Mouse (Mus musculus) heart, postnatal 0 days (tissue): Measurements from ENCODE around the gene Cep131.

ENCODE experiments used
- CTCF ChIP-seq: IDR thresholded peaks from 2 replicates; pipeline ENCODE4 v1.5.1; 2016; ENCODE audit warnings: antibody characterized with exemption, control low read depth, low read depth
- EP300 ChIP-seq: IDR thresholded peaks from 2 replicates; pipeline ENCODE4 v1.6.1; 2016; ENCODE audit warnings: antibody characterized with exemption, low read depth

- TF ChIP-seq CTCF, result no peak
- TF ChIP-seq EP300, result no peak
Measured at GRCm38 (mm10) chr11:120107796-120108195, 21.2 kb upstream of the Cep131 start.
